Mouse (Mus musculus): ENCODE measurements at regions not wholly inside any gene's neighbourhood (a gene's known extent, or its start where the extent isn't known, plus 50 kb on each side); places are given as distances from the start of the nearest gene placed in this dataset.

- peak; percentile 86 for ATAC-seq
Measured at GRCm38 (mm10) chr10:25118674-25119670, 188.7 kb downstream of the Akap7 start.

- ATAC-seq = no peak
Measured at GRCm38 (mm10) chr10:25114316-25114715, 187.0 kb upstream of the Arg1 start.

- no peak for ATAC-seq
Measured at GRCm38 (mm10) chr10:25112449-25113171, 185.3 kb upstream of the Arg1 start.

DNA sequence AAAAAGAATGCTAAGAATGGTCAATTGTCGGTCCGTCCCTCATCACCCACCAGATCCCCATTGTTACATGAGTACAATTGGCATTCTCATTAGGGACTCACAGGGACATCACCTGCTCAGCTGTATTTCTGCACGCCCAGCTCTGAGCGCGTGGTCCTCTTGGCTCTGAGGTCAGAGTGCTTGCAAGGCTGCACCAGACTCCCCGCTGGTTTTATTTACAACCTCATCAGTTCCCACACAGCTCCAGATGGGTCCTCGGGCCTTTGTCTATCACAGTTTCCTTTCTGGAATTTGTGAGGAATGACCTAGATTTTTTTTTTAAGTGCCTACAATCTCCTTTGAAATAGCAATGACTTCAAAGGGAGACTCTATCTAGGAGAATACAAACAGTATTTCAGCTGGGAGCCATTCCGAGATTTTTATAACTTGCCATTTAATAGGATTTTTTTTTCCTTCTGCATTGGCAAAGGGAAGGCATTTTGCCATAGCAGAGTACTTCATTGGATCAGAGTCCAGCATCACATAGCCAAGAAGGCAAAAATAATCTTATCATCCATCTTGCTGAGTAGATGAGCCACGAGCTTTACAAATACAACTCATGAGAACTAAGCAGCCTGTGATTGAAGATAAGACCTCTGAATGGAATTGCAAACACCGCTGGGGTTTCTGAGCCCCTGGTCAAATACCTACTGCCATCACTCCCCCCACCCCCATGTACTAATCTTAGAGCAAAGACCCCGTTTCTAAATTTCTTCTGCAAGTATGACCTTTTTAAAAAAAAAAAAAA lies 184.5 kb upstream of the Arg1 start:
- no peak for ATAC-seq

GRCm38 (mm10) chr10:25111181-25111580 lies 183.9 kb upstream of the Arg1 start:
- ATAC-seq = no peak

DNA sequence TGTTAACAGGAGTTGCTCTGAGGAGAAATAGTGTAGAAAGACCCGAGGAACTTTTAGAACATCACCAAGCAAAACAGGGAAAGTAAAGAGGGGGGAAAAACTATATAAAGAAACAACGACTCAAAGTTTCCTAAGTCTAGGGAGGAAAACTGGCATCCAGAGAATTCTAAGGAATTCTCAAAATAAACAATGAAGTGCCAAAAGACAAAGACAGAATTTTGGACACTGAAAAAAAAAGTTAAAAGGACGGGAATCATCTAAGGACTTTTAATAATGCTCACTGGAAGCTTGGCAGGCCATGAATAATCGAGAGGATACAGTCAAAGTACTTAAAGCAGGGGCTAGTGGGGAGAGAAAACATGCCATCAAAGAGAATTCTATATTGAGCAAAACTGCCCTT lies 170.8 kb upstream of the Arg1 start:
- no peak for ATAC-seq

- ATAC-seq = no peak
Measured at GRCm38 (mm10) chr10:25089705-25090386, 162.6 kb upstream of the Arg1 start.

- no peak for ATAC-seq
Measured at GRCm38 (mm10) chr10:25086745-25087144, 159.5 kb upstream of the Arg1 start.

GRCm38 (mm10) chr10:25082930-25083329 lies 155.6 kb upstream of the Arg1 start:
- ATAC-seq = no peak

DNA sequence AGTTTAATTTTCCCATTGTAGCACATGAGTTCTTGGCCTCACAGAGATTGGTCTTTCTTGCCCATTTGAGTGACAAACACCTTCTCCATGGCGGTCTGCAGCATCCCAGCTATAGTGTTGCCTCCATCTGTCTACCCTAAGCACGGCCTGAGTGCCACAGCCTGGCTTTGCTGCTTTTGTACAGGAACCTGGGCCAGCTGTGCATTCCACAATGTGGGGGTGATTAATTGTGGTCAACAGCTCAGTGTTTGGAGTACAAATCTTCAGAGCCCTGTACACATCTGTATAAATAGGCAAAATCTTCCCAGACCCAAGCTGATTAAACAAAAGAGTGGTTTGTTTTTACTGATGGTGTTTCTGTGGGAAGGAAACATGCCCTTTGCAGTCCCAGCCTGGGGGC lies 145.3 kb upstream of the Arg1 start:
- no peak for ATAC-seq

- ATAC-seq = no peak
Measured at GRCm38 (mm10) chr10:25068301-25068700, 141.0 kb upstream of the Arg1 start.

GRCm38 (mm10) chr10:25064701-25065362 lies 137.5 kb upstream of the Arg1 start:
- ATAC-seq = no peak

- ATAC-seq = no peak
Measured at GRCm38 (mm10) chr10:25061402-25062055, 134.2 kb upstream of the Arg1 start.

GRCm38 (mm10) chr10:25058694-25059093 lies 131.4 kb upstream of the Arg1 start:
- ATAC-seq = no peak

DNA sequence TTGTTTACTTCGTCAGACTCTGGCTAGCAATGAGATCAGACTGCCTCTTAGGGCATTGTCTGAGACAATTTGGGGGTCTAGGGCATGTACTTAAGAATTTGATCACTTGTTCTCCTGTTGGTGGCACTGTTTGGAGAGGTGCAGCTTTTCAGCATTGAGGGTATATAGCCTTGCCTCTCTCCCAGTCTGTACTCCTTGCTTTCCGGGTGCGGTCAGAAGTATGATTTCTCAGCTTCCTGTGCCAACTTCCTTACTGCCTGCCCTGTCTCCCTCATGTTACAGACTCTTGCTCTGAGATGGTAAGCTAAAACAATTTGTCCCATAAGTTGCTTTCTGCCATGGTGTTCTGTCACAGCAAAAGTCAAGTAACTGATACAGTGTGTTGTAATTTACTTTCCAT lies 124.7 kb upstream of the Arg1 start:
- no peak for ATAC-seq

GRCm38 (mm10) chr10:25051368-25051874 lies 124.1 kb upstream of the Arg1 start:
- no peak for ATAC-seq

- no peak for ATAC-seq
Measured at GRCm38 (mm10) chr10:25041221-25041620, 113.9 kb upstream of the Arg1 start.

GRCm38 (mm10) chr10:25039926-25040325 lies 112.6 kb upstream of the Arg1 start:
- ATAC-seq = no peak

DNA sequence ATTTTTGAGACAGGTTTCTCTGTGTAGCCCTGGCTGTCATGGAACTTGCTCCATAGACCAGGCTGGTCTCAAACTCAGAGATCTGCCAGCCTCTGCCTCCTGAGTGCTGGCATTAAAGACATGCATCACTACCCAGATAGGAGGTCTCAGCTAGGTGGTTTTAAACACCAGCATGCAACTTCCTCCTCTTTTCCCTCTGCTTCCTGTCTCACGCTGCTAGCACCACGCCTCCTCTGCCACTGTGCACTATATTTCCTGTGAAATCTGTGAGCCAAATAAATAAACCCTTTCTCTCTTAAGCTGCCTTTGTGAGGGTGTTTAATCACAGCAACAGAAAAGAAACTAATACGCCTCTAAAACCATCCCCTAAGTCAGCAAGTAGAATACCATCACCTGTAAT lies 109.6 kb upstream of the Arg1 start:
- ATAC-seq = peak; percentile 66

GRCm38 (mm10) chr10:25035363-25035762 lies 108.1 kb upstream of the Arg1 start:
- ATAC-seq = no peak

- no peak for ATAC-seq
Measured at GRCm38 (mm10) chr10:25032625-25033024, 105.3 kb upstream of the Arg1 start.

Measured in activated CD4-positive, CD25-positive, alpha-beta regulatory T cell, adult 4 months (primary cell).